Mouse (Mus musculus) T-cell, adult 2 months (primary cell): ENCODE data around the gene Atoh8.

ENCODE experiments used
- DNase-seq: peaks from one replicate; pipeline ENCODE4 v3.0.0; 2022; ENCODE audit warnings: low spot score

Gene Atoh8

GRCm38 (mm10) chr6:72227665-72228265 lies 7.6 kb downstream of the Atoh8 start:
- DNase-seq = no peak

- DNase-seq = no peak
These were observed 8.4 kb downstream of the Atoh8 start for GRCm38 (mm10) chr6:72227011-72227410.

GRCm38 (mm10) chr6:72225686-72226085 lies 9.7 kb downstream of the Atoh8 start:
- no peak for DNase-seq

GRCm38 (mm10) chr6:72223892-72224291 lies 11.5 kb downstream of the Atoh8 start:
- DNase-seq = no peak

- DNase-seq = no peak
These were observed 12.5 kb downstream of the Atoh8 start for GRCm38 (mm10) chr6:72222876-72223275.

- no peak for DNase-seq
These were observed 13.1 kb downstream of the Atoh8 start for GRCm38 (mm10) chr6:72222271-72222724.

- DNase-seq = no peak
These were observed 14.1 kb downstream of the Atoh8 start for GRCm38 (mm10) chr6:72221271-72221670.

GRCm38 (mm10) chr6:72219549-72219948 lies 15.8 kb downstream of the Atoh8 start:
- no peak for DNase-seq

- no peak for DNase-seq
These were observed 17.1 kb downstream of the Atoh8 start for GRCm38 (mm10) chr6:72218281-72218680.

GRCm38 (mm10) chr6:72217415-72217784 lies 18.0 kb downstream of the Atoh8 start:
- no peak for DNase-seq

- no peak for DNase-seq
These were observed 18.5 kb downstream of the Atoh8 start for GRCm38 (mm10) chr6:72216681-72217414.

GRCm38 (mm10) chr6:72215582-72215981 lies 19.8 kb downstream of the Atoh8 start:
- no peak for DNase-seq

- no peak for DNase-seq
These were observed 24.0 kb downstream of the Atoh8 start for GRCm38 (mm10) chr6:72211360-72211759.

- DNase-seq = no peak
These were observed 24.6 kb downstream of the Atoh8 start for GRCm38 (mm10) chr6:72210823-72211222.

- no peak for DNase-seq
These were observed 25.6 kb downstream of the Atoh8 start for GRCm38 (mm10) chr6:72209738-72210137.

GRCm38 (mm10) chr6:72208406-72209045 lies 26.9 kb downstream of the Atoh8 start:
- DNase-seq = no peak

GRCm38 (mm10) chr6:72206021-72206420 lies 29.4 kb downstream of the Atoh8 start:
- no peak for DNase-seq

GRCm38 (mm10) chr6:72204858-72205257 lies 30.5 kb downstream of the Atoh8 start:
- DNase-seq = no peak

GRCm38 (mm10) chr6:72203279-72203678 lies 32.1 kb downstream of the Atoh8 start:
- no peak for DNase-seq

GRCm38 (mm10) chr6:72202732-72203131 lies 32.6 kb downstream of the Atoh8 start:
- DNase-seq = no peak

GRCm38 (mm10) chr6:72200595-72201256 lies 34.7 kb downstream of the Atoh8 start:
- DNase-seq = no peak

GRCm38 (mm10) chr6:72197515-72197914 lies 37.9 kb downstream of the Atoh8 start:
- no peak for DNase-seq

- DNase-seq = no peak
These were observed 38.7 kb downstream of the Atoh8 start for GRCm38 (mm10) chr6:72196660-72197059.
